Mouse (Mus musculus) spleen, postnatal 36 days (tissue): ENCODE data around the gene Gm42517.

ENCODE experiments used
- DNase-seq, 2 experiments: peaks; one replicate each; pipeline ENCODE4 v3.0.0; 2022; ENCODE audit warnings: low spot score in 2 of 2, mixed read lengths in 1 of 2

Gm42517 gene

GRCm38 (mm10) chr5:108367871-108368332 is at the start of gene Gm42517:
TSS of gene Gm42517 (minus strand) at chr5:108367922.
- no peak for DNase-seq

GRCm38 (mm10) chr5:108414711-108415110 is 47.0 kb upstream of the Gm42517 start:
- no peak for DNase-seq

- DNase-seq, result no peak
Observed at GRCm38 (mm10) chr5:108406977-108407376, 39.3 kb upstream of the Gm42517 start.

- peak in 1 of 2 experiments; percentile 4 for DNase-seq
Observed at GRCm38 (mm10) chr5:108405460-108405859, 37.7 kb upstream of the Gm42517 start.

- DNase-seq, result no peak
Observed at GRCm38 (mm10) chr5:108403453-108403852, 35.7 kb upstream of the Gm42517 start.

GRCm38 (mm10) chr5:108389744-108390143 is 22.0 kb upstream of the Gm42517 start:
- DNase-seq, result no peak

GRCm38 (mm10) chr5:108388201-108388600 is 20.5 kb upstream of the Gm42517 start, which contains the start of gene Pde6b:
TSS of gene Pde6b (plus strand) at chr5:108388391.
- DNase-seq, result no peak

- no peak for DNase-seq
Observed at GRCm38 (mm10) chr5:108386449-108386848, 18.7 kb upstream of the Gm42517 start.

- no peak for DNase-seq
Observed at GRCm38 (mm10) chr5:108385632-108386031, 17.9 kb upstream of the Gm42517 start.

GRCm38 (mm10) chr5:108378346-108378745 is 10.6 kb upstream of the Gm42517 start:
- DNase-seq, result no peak

- DNase-seq, result no peak
Observed at GRCm38 (mm10) chr5:108376059-108376458, 8.3 kb upstream of the Gm42517 start.

GRCm38 (mm10) chr5:108374079-108374478 is 6.4 kb upstream of the Gm42517 start:
- DNase-seq, result no peak

- no peak for DNase-seq
Observed at GRCm38 (mm10) chr5:108369964-108370363, 2.2 kb upstream of the Gm42517 start.

- DNase-seq, result no peak
Observed at GRCm38 (mm10) chr5:108368851-108369621, 1.3 kb upstream of the Gm42517 start.

GRCm38 (mm10) chr5:108368446-108368845 is 724 bp upstream of the Gm42517 start:
- no peak for DNase-seq

GRCm38 (mm10) chr5:108366984-108367841 is 509 bp downstream of the Gm42517 start:
- no peak for DNase-seq

- no peak for DNase-seq
Observed at GRCm38 (mm10) chr5:108366328-108366983, 1.3 kb downstream of the Gm42517 start.

GRCm38 (mm10) chr5:108362330-108362729 is 5.4 kb downstream of the Gm42517 start:
- DNase-seq, result no peak

- no peak for DNase-seq
Observed at GRCm38 (mm10) chr5:108360211-108360610, 7.5 kb downstream of the Gm42517 start.

- DNase-seq, result no peak
Observed at GRCm38 (mm10) chr5:108359491-108359890, 8.2 kb downstream of the Gm42517 start.

- DNase-seq, result no peak
Observed at GRCm38 (mm10) chr5:108357862-108358261, 9.9 kb downstream of the Gm42517 start.

GRCm38 (mm10) chr5:108354056-108354455 is 13.7 kb downstream of the Gm42517 start:
- no peak for DNase-seq
